8 mouse cellular contexts compared by ENCODE assay signal in the genomic region with DNA sequence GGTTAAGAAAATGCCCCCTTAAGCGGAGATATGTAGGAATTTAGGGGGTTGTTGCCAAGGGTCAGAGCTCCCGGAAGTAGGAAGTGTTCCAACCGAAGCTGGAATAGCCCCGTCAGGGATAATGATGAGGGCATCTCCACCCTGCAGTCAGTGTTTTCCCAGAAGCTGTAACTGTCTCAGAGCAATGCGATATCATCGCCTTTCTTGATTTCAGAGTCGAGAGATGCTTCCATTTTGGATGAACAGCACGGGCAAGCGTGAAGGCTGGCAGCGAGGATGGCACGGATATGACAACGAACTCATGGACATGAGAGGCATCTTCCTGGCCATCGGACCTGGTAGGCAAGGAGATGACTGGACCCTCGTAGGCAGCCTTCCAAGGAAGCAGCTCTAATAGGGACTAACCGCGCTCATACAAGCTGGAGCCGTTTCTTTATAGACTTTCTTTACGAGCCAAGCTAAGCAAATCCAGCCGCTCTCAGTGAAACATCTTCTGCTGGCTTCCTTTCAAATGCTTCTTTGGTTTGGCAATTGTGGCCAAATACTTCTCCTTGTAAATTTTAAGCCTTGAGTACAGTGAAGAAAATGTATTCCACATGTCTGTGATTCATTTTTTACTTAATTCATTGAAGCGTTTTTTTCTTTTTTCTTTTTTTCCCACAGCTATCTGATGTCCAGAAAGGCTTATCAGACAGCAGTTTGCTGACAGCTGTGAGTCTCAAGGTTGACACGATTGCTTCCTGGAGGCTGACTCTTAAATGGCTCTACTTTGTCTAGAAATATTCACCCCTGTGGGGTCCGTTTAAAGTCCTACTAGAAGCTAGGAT.
DNase-seq lines count a peak whose midpoint lies in the region; ATAC-seq and TF ChIP-seq lines count a peak whose summit lies in the region.

No protein-coding gene starts in this region.

- H3K27me3 ChIP-seq in neural tube, embryonic 15.5 days (replicated peaks): no peaks in the 10 kb centered on the region
- no peaks in the 10 kb centered on the region for H3K27me3 ChIP-seq in kidney, postnatal 0 days (ENCODE audit: insufficient read depth, low read length)
- H3K27me3 ChIP-seq in midbrain, embryonic 10.5 days (ENCODE audit: low read depth, poor library complexity, severe bottlenecking): no peaks in the 10 kb centered on the region

- no peak overlapping the region for H3K9ac ChIP-seq in neural tube, embryonic 15.5 days (replicated peaks)
- no peak overlapping the region for H3K9ac ChIP-seq in kidney, postnatal 0 days (ENCODE audit: low read depth, low read length)

- no peaks in the 10 kb centered on the region for H3K36me3 ChIP-seq in neural tube, embryonic 15.5 days
- H3K36me3 ChIP-seq in kidney, postnatal 0 days (ENCODE audit: insufficient read depth, low read length): no peaks in the 10 kb centered on the region
- no peaks in the 10 kb centered on the region for H3K36me3 ChIP-seq in midbrain, embryonic 10.5 days

- H3K27ac ChIP-seq in neural tube, embryonic 15.5 days (replicated peaks): no peak overlapping the region
- peak overlapping the region; percentile 36; the same call in 1 of the 2 replicates for H3K27ac ChIP-seq in kidney, postnatal 0 days
- H3K27ac ChIP-seq in midbrain, embryonic 10.5 days (replicated peaks): no peak overlapping the region

- TF ChIP-seq CTCF in kidney, postnatal 0 days (IDR thresholded peaks at IDR 0.05; ENCODE audit: low read depth): no peak

- no peak overlapping the region for H3K4me3 ChIP-seq in neural tube, embryonic 15.5 days (replicated peaks)
- no peak overlapping the region for H3K4me3 ChIP-seq in kidney, postnatal 0 days (replicated peaks; ENCODE audit: low read depth, low read length)
- no peak overlapping the region for H3K4me3 ChIP-seq in midbrain, embryonic 10.5 days

- peak; percentile 15 for DNase-seq in gastrocnemius, adult 18-20 months (ENCODE audit: low spot score)
- no peak for DNase-seq in gastrocnemius, adult 8-10 months (ENCODE audit: low spot score in 2 of 2)
- DNase-seq in neural tube, embryonic 10.5 days (ENCODE audit: extremely low spot score, low spot score): no peak
- DNase-seq in kidney, postnatal 0 days (ENCODE audit: low spot score): peak; percentile 89
- DNase-seq in right cerebral cortex, postnatal 4 days: peak; percentile 10
- no peak for DNase-seq in midbrain, embryonic 10.5 days (ENCODE audit: low spot score)
- DNase-seq in B cell, adult 2 months: no peak

- no peak for ATAC-seq in neural tube, embryonic 15.5 days (ENCODE audit: low FRiP score)
- no peak for ATAC-seq in kidney, postnatal 0 days (replicated peaks; ENCODE audit: low FRiP score, low read depth)

- H3K4me2 ChIP-seq in neural tube, embryonic 15.5 days: peak overlapping the region; percentile 19; the same call in 1 of the 2 replicates
- peak overlapping the region; percentile 30 for H3K4me2 ChIP-seq in kidney, postnatal 0 days (ENCODE audit: low read length)

- no peaks in the 10 kb centered on the region for H3K9me3 ChIP-seq in neural tube, embryonic 15.5 days (replicated peaks)
- H3K9me3 ChIP-seq in kidney, postnatal 0 days (replicated peaks; ENCODE audit: low read length): no peaks in the 10 kb centered on the region
- H3K9me3 ChIP-seq in midbrain, embryonic 10.5 days (replicated peaks): no peaks in the 10 kb centered on the region

- no peaks in the 10 kb centered on the region for H3K4me1 ChIP-seq in neural tube, embryonic 15.5 days
- no peaks in the 10 kb centered on the region for H3K4me1 ChIP-seq in kidney, postnatal 0 days (replicated peaks; ENCODE audit: insufficient read depth, low read length)
- no peaks in the 10 kb centered on the region for H3K4me1 ChIP-seq in midbrain, embryonic 10.5 days

- WGBS in neural tube, embryonic 15.5 days: 83% methylated on average over 22 of the region's 22 CpGs
- WGBS in kidney, postnatal 0 days: 60% methylated on average over 22 of the region's 22 CpGs
- 93% methylated on average over 22 of the region's 22 CpGs for WGBS in midbrain, embryonic 10.5 days

Comparison
In these comparisons a context has a peak if more than half of its experiments do, and no peak if none do; other contexts are left out.
1. DNase-seq: peak in gastrocnemius, adult 18-20 months (single experiment), kidney, postnatal 0 days (single experiment) and right cerebral cortex, postnatal 4 days (single experiment); none in gastrocnemius, adult 8-10 months (0 of 2), neural tube, embryonic 10.5 days (single experiment), midbrain, embryonic 10.5 days (single experiment) and B cell, adult 2 months (0 of 2).